Mouse (Mus musculus) ES-E14 (cell line): Measurements from ENCODE around the gene AU041133. TPM values are rescaled to one million over a fixed set of nuclear protein-coding genes. Genes with fewer than 3 reads are reported as not detected.

Source experiments
- DNase-seq: peaks from one replicate; pipeline ENCODE4 v3.0.0-alpha.2; 2013; ENCODE audit warnings: low read depth, low spot score
- H3K27ac ChIP-seq: 2 replicates; pipeline ENCODE4 v1.5.1; 2012; ENCODE audit warnings: low read depth, mild to moderate bottlenecking, low read length, moderate library complexity, mixed read lengths; ENCODE audit not compliant: poor library complexity, insufficient read depth, severe bottlenecking
- H3K36me3 ChIP-seq: 2 replicates; pipeline ENCODE4 v1.6.1; 2012; ENCODE audit warnings: mild to moderate bottlenecking, low read length, moderate library complexity, mixed read lengths; ENCODE audit not compliant: control insufficient read depth, poor library complexity, insufficient read depth, severe bottlenecking
- H3K4me1 ChIP-seq, 2 experiments: fragments of 150-350 bp in 1 of 2; sonication (generic) in 1 of 2; 2 replicates each; pipeline ENCODE4 v1.6.1; 2012; ENCODE audit warnings: low read length in 2 of 2, mild to moderate bottlenecking in 1 of 2, mixed read lengths in 1 of 2; ENCODE audit not compliant: control insufficient read depth in 2 of 2, insufficient read depth in 2 of 2, poor library complexity in 1 of 2
- H3K4me3 ChIP-seq, 2 experiments: fragments of 150-350 bp in 1 of 2; sonication (generic) in 1 of 2; 2 replicates each; pipeline ENCODE4 v1.5.1; 2012; ENCODE audit warnings: low read length in 2 of 2, low read depth in 1 of 2, mild to moderate bottlenecking in 1 of 2, mixed read lengths in 1 of 2; ENCODE audit not compliant: insufficient read depth in 1 of 2, poor library complexity in 1 of 2, severe bottlenecking in 1 of 2
- H3K9ac ChIP-seq: 2 replicates; pipeline ENCODE4 v1.6.1; 2012; ENCODE audit warnings: low read depth, mild to moderate bottlenecking, low read length, mixed read lengths; ENCODE audit not compliant: poor library complexity, insufficient read depth, severe bottlenecking
- H3K9me3 ChIP-seq: fragments of 150-350 bp; sonication (generic); 2 replicates; pipeline ENCODE4 v1.6.1; 2012; ENCODE audit warnings: low read depth, mild to moderate bottlenecking, low read length; ENCODE audit not compliant: control insufficient read depth, insufficient read depth
- CHD2 ChIP-seq: IDR thresholded peaks from 2 replicates; pipeline ENCODE4 v1.6.1; 2014; ENCODE audit warnings: mild to moderate bottlenecking, low read depth, low read length, inconsistent platforms
- HCFC1 ChIP-seq: IDR thresholded peaks from 2 replicates; pipeline ENCODE4 v1.6.1; 2012; ENCODE audit warnings: low read length, inconsistent platforms, borderline replicate concordance; ENCODE audit not compliant: insufficient read depth
- MAFK ChIP-seq: IDR thresholded peaks from 2 replicates; pipeline ENCODE4 v1.6.1; 2014; ENCODE audit warnings: mild to moderate bottlenecking, low read depth, low read length, inconsistent platforms; ENCODE audit not compliant: insufficient read depth
- ZC3H11A ChIP-seq: IDR thresholded peaks from 2 replicates; pipeline ENCODE4 v1.6.1; 2012; ENCODE audit warnings: low read depth, mild to moderate bottlenecking, inconsistent platforms, low read length, borderline replicate concordance
- ZNF384 ChIP-seq: IDR thresholded peaks from 2 replicates; pipeline ENCODE4 v1.6.1; 2012; ENCODE audit warnings: low read depth, low read length, inconsistent platforms
- in situ Hi-C, 2 experiments: fragments of 600-800 bp; cut with MboI; formaldehyde crosslinking; loops; one replicate each; pipeline ENCODE4 v1.15.1; 2025; ENCODE audit warnings: low sequenced_read_pairs in 2 of 2, inconsistent platforms in 1 of 2; ENCODE audit not compliant: unreplicated experiment in 2 of 2
- total RNA-seq: library from RNA; depleted of rRNA; stranded (reverse); fragments of 300-350 nt; gene quantifications from 2 replicates; pipeline ENCODE4 v1.2.3, GENCODE M21; 2012

AU041133 gene
- total RNA-seq, 1 experiment = 8.4 TPM

DNA sequence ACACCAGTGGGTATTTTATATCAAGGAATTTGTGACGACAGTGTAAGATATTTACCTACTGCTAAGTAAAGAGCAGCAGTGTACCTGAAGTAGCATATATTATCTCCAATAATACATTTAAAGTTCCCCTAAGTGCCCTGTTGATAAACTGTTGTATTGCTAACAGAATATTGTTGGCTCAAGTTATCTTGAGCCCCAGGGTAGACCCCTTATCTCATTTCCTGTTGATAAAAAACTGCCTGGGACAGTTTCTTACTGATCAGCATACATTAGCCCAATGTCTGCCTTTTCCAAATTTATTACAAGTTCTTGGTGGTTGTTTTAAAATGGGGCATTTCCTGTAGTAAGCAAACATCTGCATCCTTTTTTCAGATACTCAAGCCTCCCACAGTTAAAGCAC is 17.5 kb downstream of the AU041133 start:
- in situ Hi-C loops = loop anchor here in 1 of 2 experiments (25.0 kb wide), 1 partner anchor 92 kb away; the partner anchor contains the start of gene Zfp938
- H3K36me3 ChIP-seq = no peaks in the 10 kb centered on the region

DNA sequence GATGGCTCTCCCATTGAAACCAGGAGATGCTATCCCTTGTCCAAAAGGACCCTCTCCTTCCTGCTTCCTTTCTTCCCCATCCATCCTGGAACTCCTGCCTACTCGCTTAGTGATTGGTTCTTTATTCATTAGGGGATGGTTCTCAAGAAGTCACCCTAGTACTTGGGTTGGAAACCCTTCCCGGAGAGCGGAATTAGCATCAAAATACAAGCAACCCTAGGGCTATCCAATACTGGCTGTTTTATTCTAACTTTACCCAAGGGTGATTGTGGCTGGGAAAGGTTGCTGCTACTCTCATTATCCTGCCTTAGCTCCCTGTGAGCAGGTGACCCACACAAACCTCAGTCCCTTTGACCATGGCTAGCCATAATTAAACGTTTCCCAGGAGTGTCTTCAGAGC is 19.8 kb downstream of the AU041133 start:
- H3K9me3 ChIP-seq = no peaks in the 10 kb centered on the region
- no peak overlapping the region for H3K9ac ChIP-seq
- in situ Hi-C loops = loop anchor here in 1 of 2 experiments (25.0 kb wide), 1 partner anchor 90 kb away; the partner anchor contains the start of gene Zfp938
- 0 out of 4 replicates have a peak, but pooled peaks cover 0 to 2% of the 10 kb centered on the region in 2 experiments for H3K4me1 ChIP-seq
- TF ChIP-seq HCFC1 = no peak
- TF ChIP-seq MAFK = no peak
- TF ChIP-seq ZC3H11A = no peak
- TF ChIP-seq CHD2 = no peak
- no peak for TF ChIP-seq ZNF384
- no peak overlapping the region; the same call in 1 of the 2 replicates for H3K27ac ChIP-seq
- H3K4me3 ChIP-seq = no peak overlapping the region
- peak; percentile 63 for DNase-seq
- H3K36me3 ChIP-seq = no peaks in the 10 kb centered on the region; the same call in 1 of the 2 replicates

More for the DNA sequence above, 17.5 kb downstream of the AU041133 start:
- H3K9ac ChIP-seq = no peak overlapping the region
- no peaks in the 10 kb centered on the region for H3K9me3 ChIP-seq
- TF ChIP-seq ZNF384 (no peak), MAFK (no peak)
- 0 out of 4 replicates have a peak, but pooled peaks cover 0 to 2% of the 10 kb centered on the region in 2 experiments for H3K4me1 ChIP-seq
- no peak overlapping the region for H3K4me3 ChIP-seq
- DNase-seq = no peak
- H3K27ac ChIP-seq = no peak overlapping the region

DNA sequence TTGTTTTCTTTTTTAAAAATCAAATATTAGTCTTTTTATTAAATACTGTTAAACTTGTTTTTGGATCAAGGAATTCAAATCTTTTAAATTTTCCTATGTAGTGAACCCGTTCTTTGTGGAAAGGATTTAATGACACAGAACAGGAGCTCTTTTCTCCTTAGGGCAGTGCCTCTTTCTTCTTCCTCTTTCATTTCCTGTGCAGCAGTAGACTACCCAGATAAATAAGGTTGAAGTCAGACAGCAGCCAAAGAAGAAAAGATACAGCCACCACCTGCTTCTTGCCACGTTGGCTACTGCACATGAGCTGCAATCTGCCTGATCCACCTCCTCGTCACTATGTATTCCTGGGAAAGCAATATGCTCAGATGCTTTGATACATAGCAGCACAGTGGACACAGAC is 40.0 kb downstream of the AU041133 start:
- in situ Hi-C loops = loop anchor here in 1 of 2 experiments (10.0 kb wide), 1 partner anchor 123 kb away; the partner anchor contains the start of gene Zfp873
- Histone ChIP-seq H3K9me3 (no peaks in the 10 kb centered on the region), H3K4me3 (no peak overlapping the region), H3K9ac (no peak overlapping the region), H3K36me3 (no peaks in the 10 kb centered on the region), H3K4me1 (no peaks in the 10 kb centered on the region), H3K27ac (no peak overlapping the region)
- no peak for TF ChIP-seq MAFK
- no peak for TF ChIP-seq ZC3H11A
- TF ChIP-seq ZNF384 = no peak
- TF ChIP-seq HCFC1 = no peak
- TF ChIP-seq CHD2 = no peak
- no peak for DNase-seq

DNA sequence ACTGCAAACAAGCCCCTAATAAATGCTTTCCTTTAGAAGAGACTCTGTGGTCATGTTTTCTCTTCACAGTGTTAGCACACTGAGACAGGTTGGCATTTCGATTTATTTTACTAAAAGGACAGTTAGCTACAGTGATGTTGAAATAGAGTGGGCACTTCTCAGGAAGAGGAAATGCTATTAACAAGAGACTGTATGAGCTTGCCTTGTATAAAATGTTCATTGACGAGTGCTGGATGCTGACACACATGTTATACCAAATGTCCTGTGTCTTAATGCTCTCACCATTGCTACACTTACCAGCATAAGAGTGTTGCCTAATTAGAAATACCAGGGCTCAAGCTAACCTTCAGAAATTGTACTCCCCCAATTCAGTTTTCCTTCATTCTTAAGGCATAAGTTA is 42.0 kb downstream of the AU041133 start:
- H3K4me1 ChIP-seq = no peaks in the 10 kb centered on the region
- TF ChIP-seq ZC3H11A (no peak), MAFK (no peak), HCFC1 (no peak), ZNF384 (no peak), CHD2 (no peak)
- no peak overlapping the region for H3K9ac ChIP-seq
- in situ Hi-C loops = loop anchor here in 1 of 2 experiments (10.0 kb wide), 1 partner anchor 125 kb away; the partner anchor contains the start of gene Zfp873
- H3K27ac ChIP-seq = no peak overlapping the region
- H3K9me3 ChIP-seq = no peaks in the 10 kb centered on the region
- H3K36me3 ChIP-seq = no peaks in the 10 kb centered on the region
- no peak for DNase-seq
- no peak overlapping the region for H3K4me3 ChIP-seq

- no peak overlapping the region for H3K27ac ChIP-seq
- in situ Hi-C loops = no loop called here
- no peaks in the 10 kb centered on the region for H3K4me1 ChIP-seq
- peak; percentile 20 for DNase-seq
- H3K4me3 ChIP-seq = no peak overlapping the region
- TF ChIP-seq HCFC1 = no peak
- peak; percentile 89 for TF ChIP-seq ZC3H11A
- no peak overlapping the region for H3K9ac ChIP-seq
- no peaks in the 10 kb centered on the region for H3K36me3 ChIP-seq
- H3K9me3 ChIP-seq = no peaks in the 10 kb centered on the region
These were observed 43.0 kb downstream of the AU041133 start for GRCm38 (mm10) chr10:82170808-82171207.
